Mouse (Mus musculus) testis, adult 2 months (tissue): ENCODE results near the gene Sp100.
"Not testable (repeated sequence)": the region's sequence is repeated elsewhere in the genome, so short reads cannot be mapped to it uniquely, and the experiment has no call there.

Experiments used
- CTCF ChIP-seq: fragments of 200-500 bp; IDR thresholded peaks from 2 replicates; pipeline ENCODE4 v1.5.1; 2012; ENCODE audit warnings: low read depth, mild to moderate bottlenecking, inconsistent platforms, low read length, moderate library complexity; ENCODE audit not compliant: control insufficient read depth, insufficient read depth, insufficient replicate concordance
- POLR2A ChIP-seq: fragments of 200-500 bp; IDR thresholded peaks from 2 replicates; pipeline ENCODE4 v1.6.1; 2012; ENCODE audit warnings: low read depth, mild to moderate bottlenecking, inconsistent platforms, low read length, moderate library complexity; ENCODE audit not compliant: control insufficient read depth

- TF ChIP-seq CTCF, POLR2A: not testable (repeated sequence)
These were observed 736 bp downstream of the Sp100 start for GRCm38 (mm10) chr1:85650524-85650923.
